Mouse (Mus musculus) lung, postnatal 0 days (tissue): Measurements from ENCODE around the gene Pcp4.

Experiments used
- CTCF ChIP-seq: IDR thresholded peaks from 2 replicates; pipeline ENCODE4 v1.5.1; 2016; ENCODE audit warnings: antibody characterized with exemption, mild to moderate bottlenecking
- EP300 ChIP-seq: IDR thresholded peaks from 2 replicates; pipeline ENCODE4 v1.6.1; 2016; ENCODE audit warnings: antibody characterized with exemption, mild to moderate bottlenecking, control low read depth

DNA sequence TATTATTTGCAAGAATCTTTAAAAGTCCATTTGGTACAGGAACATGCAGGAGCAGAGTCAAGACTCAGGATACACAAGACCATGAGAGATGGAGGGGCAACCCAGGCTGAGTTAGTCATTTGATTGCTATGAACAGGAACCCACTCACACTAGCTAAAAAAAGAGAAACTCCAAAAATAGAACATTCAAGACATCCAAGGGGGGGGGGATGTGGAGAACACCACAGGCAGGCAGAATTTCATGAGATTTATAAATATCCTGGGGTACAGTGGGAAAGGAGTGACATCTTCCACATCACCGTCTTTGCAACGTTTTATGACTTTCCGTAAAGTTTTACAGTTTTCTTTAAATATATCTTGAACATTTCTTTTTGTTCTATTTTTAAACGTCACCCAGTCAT lies 61.1 kb downstream of the Pcp4 start:
- no peak for TF ChIP-seq CTCF
- TF ChIP-seq EP300: no peak
